Mouse (Mus musculus) MEL (cell line): ENCODE data around the gene Hist1h2be.

Source experiments
- CHD1 ChIP-seq: IDR thresholded peaks from 2 replicates; pipeline ENCODE4 v1.6.1; 2012; ENCODE audit warnings: low read depth, mild to moderate bottlenecking, inconsistent platforms, low read length, improper control_type of control experiment
- CTCF ChIP-seq, 3 experiments: IDR thresholded peaks in 2 of 3; conservative IDR thresholded peaks in 1 of 3; 2 replicates each; pipeline ENCODE4 v1.5.1; 2011 to 2012; ENCODE audit warnings: low read length in 3 of 3, low read depth in 2 of 3, mild to moderate bottlenecking in 2 of 3, improper control_type of control experiment in 1 of 3, inconsistent platforms in 1 of 3, mixed read lengths in 1 of 3, moderate library complexity in 1 of 3; ENCODE audit not compliant: control insufficient read depth in 1 of 3, insufficient read depth in 1 of 3, poor library complexity in 1 of 3, severe bottlenecking in 1 of 3
- EP300 ChIP-seq, 2 experiments: IDR thresholded peaks; 2 replicates each; pipeline ENCODE4 v1.6.1; 2011; ENCODE audit warnings: improper control_type of control experiment in 2 of 2, low read length in 2 of 2, low read depth in 1 of 2, mild to moderate bottlenecking in 1 of 2
- GATA1 ChIP-seq: IDR thresholded peaks from 2 replicates; pipeline ENCODE4 v1.6.1; 2011; ENCODE audit warnings: low read depth, low read length, improper control_type of control experiment
- HCFC1 ChIP-seq: IDR thresholded peaks from 2 replicates; pipeline ENCODE4 v1.6.1; 2012; ENCODE audit warnings: low read depth, mild to moderate bottlenecking, inconsistent platforms, low read length, improper control_type of control experiment, moderate library complexity
- JUND ChIP-seq: IDR thresholded peaks from 2 replicates; pipeline ENCODE4 v1.6.1; 2011; ENCODE audit warnings: low read depth, mild to moderate bottlenecking, improper control_type of control experiment, low read length
- MXI1 ChIP-seq: IDR thresholded peaks from 2 replicates; pipeline ENCODE4 v1.6.1; 2011; ENCODE audit warnings: mild to moderate bottlenecking, low read depth, low read length, improper control_type of control experiment
- MYC ChIP-seq: IDR thresholded peaks from 2 replicates; pipeline ENCODE4 v1.6.1; 2011; ENCODE audit warnings: low read depth, mild to moderate bottlenecking, low read length, improper control_type of control experiment, moderate library complexity
- NRF1 ChIP-seq: IDR thresholded peaks from 2 replicates; pipeline ENCODE4 v1.6.1; 2014; ENCODE audit warnings: low read depth, mild to moderate bottlenecking, inconsistent platforms, low read length, improper control_type of control experiment, moderate library complexity; ENCODE audit not compliant: poor library complexity, insufficient read depth, severe bottlenecking
- POLR2A ChIP-seq, 2 experiments: IDR thresholded peaks; 2 replicates each; pipeline ENCODE4 v1.6.1; 2011 to 2012; ENCODE audit warnings: low read length in 2 of 2, mild to moderate bottlenecking in 2 of 2, control low read depth in 1 of 2, improper control_type of control experiment in 1 of 2, low read depth in 1 of 2, moderate library complexity in 1 of 2; ENCODE audit not compliant: control insufficient read depth in 1 of 2, insufficient read depth in 1 of 2, poor library complexity in 1 of 2
- TCF12 ChIP-seq: IDR thresholded peaks from 2 replicates; pipeline ENCODE4 v1.6.1; 2014; ENCODE audit warnings: low read depth, mild to moderate bottlenecking, inconsistent platforms, low read length, improper control_type of control experiment, moderate library complexity
- UBTF ChIP-seq: IDR thresholded peaks from 2 replicates; pipeline ENCODE4 v1.6.1; 2012; ENCODE audit warnings: low read depth, mild to moderate bottlenecking, inconsistent platforms, low read length, improper control_type of control experiment, moderate library complexity, borderline replicate concordance; ENCODE audit not compliant: insufficient read depth
- USF2 ChIP-seq, 2 experiments: IDR thresholded peaks; 2 replicates each; pipeline ENCODE4 v1.6.1; 2011 to 2012; ENCODE audit warnings: improper control_type of control experiment in 2 of 2, low read length in 2 of 2, borderline replicate concordance in 1 of 2, inconsistent platforms in 1 of 2, low read depth in 1 of 2, mild to moderate bottlenecking in 1 of 2; ENCODE audit not compliant: insufficient read depth in 1 of 2

DNA sequence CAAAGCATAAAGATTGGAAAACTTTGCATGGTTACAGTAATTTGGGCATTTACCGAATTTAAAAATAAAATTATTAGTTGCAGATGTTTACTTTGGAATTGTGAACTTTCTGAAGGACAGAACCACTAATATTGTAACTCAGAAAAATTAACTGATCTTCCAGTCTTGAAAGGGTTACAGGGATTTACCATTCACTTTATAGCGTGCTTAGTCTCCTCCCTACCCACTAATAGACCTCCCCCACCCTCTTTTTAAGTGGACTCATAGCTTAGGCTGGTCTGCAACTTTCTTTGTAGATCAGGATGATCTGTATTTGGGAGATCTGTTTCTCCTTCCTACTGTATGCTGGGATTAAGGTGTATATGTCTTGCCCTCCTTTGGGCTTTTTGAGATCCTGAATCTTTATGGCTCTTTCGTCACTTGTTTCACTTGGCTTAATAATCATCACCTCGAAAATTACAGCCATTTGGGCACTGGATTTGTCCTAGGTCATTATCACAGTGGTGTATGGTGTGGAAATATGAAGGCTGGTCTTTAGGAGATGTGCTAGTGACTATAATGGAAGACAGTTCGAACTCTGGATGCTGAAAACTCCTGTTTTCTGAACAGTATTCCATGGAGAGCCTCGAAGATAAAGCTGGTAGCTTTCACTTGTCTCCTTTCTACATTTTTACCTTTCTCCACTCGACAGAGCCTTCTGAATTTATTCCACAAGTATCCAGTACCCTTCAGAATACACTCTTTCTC, 84.7 kb downstream of the Hist1h2be start:
- TF ChIP-seq GATA1 (no peak), CTCF (IDR thresholded peaks at IDR 0.05 in 2 of 3, conservative IDR thresholded peaks at IDR 0.05 in 1 of 3; ENCODE audit: control insufficient read depth in 1 of 3, insufficient read depth in 1 of 3, low read depth in 2 of 3, low read length in 3 of 3, poor library complexity in 1 of 3, severe bottlenecking in 1 of 3) (no peak), JUND (no peak), EP300 (IDR thresholded peaks at IDR 0.05; ENCODE audit: low read depth in 1 of 2, low read length in 2 of 2) (no peak), MYC (no peak), USF2 (IDR thresholded peaks at IDR 0.05; ENCODE audit: borderline replicate concordance in 1 of 2, insufficient read depth in 1 of 2, low read depth in 1 of 2, low read length in 2 of 2) (no peak), NRF1 (no peak), POLR2A (IDR thresholded peaks at IDR 0.05; ENCODE audit: control insufficient read depth in 1 of 2, insufficient read depth in 1 of 2, low read depth in 1 of 2, low read length in 2 of 2, poor library complexity in 1 of 2) (peak in 1 of 2 experiments; percentile 40; a peak in 1 of 4 replicates), HCFC1 (no peak), CHD1 (no peak), MXI1 (no peak), TCF12 (no peak), UBTF (no peak)
